Mouse (Mus musculus) thymus, adult 2 months (tissue): Measurements from ENCODE around the gene Igfbp2. TPM values are rescaled to one million over a fixed set of nuclear protein-coding genes. Genes with fewer than 3 reads are reported as not detected.

Experiments used
- DNase-seq: peaks from one replicate; pipeline ENCODE4 v3.0.0; 2021
- H3K27ac ChIP-seq: fragments of 200-500 bp; 2 replicates; pipeline ENCODE4 v1.5.1; 2012; ENCODE audit warnings: low read length, control low read depth; ENCODE audit not compliant: control insufficient read depth, insufficient read depth
- H3K27me3 ChIP-seq: fragments of 200-500 bp; 2 replicates; pipeline ENCODE4 v1.6.1; 2012; ENCODE audit warnings: mild to moderate bottlenecking, low read length, moderate library complexity, mixed read lengths; ENCODE audit not compliant: control insufficient read depth, insufficient read depth
- H3K36me3 ChIP-seq: fragments of 200-500 bp; 2 replicates; pipeline ENCODE4 v1.6.1; 2012; ENCODE audit warnings: mild to moderate bottlenecking, low read length, moderate library complexity; ENCODE audit not compliant: control insufficient read depth, insufficient read depth
- H3K4me1 ChIP-seq: fragments of 200-500 bp; replicated peaks from 2 replicates; pipeline ENCODE4 v1.6.1; 2012; ENCODE audit warnings: low read length; ENCODE audit not compliant: control insufficient read depth, insufficient read depth
- H3K4me3 ChIP-seq: fragments of 200-500 bp; 2 replicates; pipeline ENCODE4 v1.5.1; 2012; ENCODE audit warnings: mild to moderate bottlenecking, low read length, control low read depth, moderate library complexity; ENCODE audit not compliant: control insufficient read depth, insufficient read depth
- CTCF ChIP-seq: fragments of 200-500 bp; IDR thresholded peaks from 2 replicates; pipeline ENCODE4 v1.5.1; 2012; ENCODE audit warnings: mild to moderate bottlenecking, control low read depth, low read length, moderate library complexity, borderline replicate concordance; ENCODE audit not compliant: control insufficient read depth, poor library complexity, insufficient read depth; ENCODE audit errors: extremely low read depth
- POLR2A ChIP-seq: fragments of 200-500 bp; IDR thresholded peaks from 2 replicates; pipeline ENCODE4 v1.6.1; 2012; ENCODE audit warnings: mild to moderate bottlenecking, low read length, control low read depth, moderate library complexity; ENCODE audit not compliant: control insufficient read depth, poor library complexity, insufficient read depth; ENCODE audit errors: extremely low read depth
- WGBS: fragments of 180-500 bp; shearing (Covaris S2); methylation state at CpG from one replicate; pipeline ENCODE4 v1.1.7; 2018; 5-methylcytosine and 5-hydroxymethylcytosine counted together
- polyA plus RNA-seq: library from polyadenylated mRNA; depleted of rRNA; stranded (reverse); fragments of >200 nt; gene quantifications from 2 replicates; pipeline ENCODE4 v1.2.3, GENCODE M21; 2012

Gene Igfbp2
- polyA plus RNA-seq, 1 experiment: 13.3 TPM

GRCm38 (mm10) chr1:72805476-72806043 lies 18.7 kb upstream of the Igfbp2 start:
- Histone ChIP-seq H3K27me3 (no peaks in the 10 kb centered on the region), H3K27ac (no peak overlapping the region), H3K4me3 (no peak overlapping the region), H3K4me1 (no peaks in the 10 kb centered on the region), H3K36me3 (no peaks in the 10 kb centered on the region)
- TF ChIP-seq POLR2A (no peak), CTCF (no peak)
- WGBS: 63% methylated on average over 4 of the region's 4 CpGs
- DNase-seq: no peak

- H3K27ac ChIP-seq: no peak overlapping the region
- no peaks in the 10 kb centered on the region for H3K27me3 ChIP-seq
- no peak for DNase-seq
- H3K4me1 ChIP-seq: no peaks in the 10 kb centered on the region
- H3K36me3 ChIP-seq: no peaks in the 10 kb centered on the region
- TF ChIP-seq POLR2A: no peak
- no peak for TF ChIP-seq CTCF
- no peak overlapping the region for H3K4me3 ChIP-seq
- WGBS: 69% methylated on average over 11 of the region's 11 CpGs
Measured at GRCm38 (mm10) chr1:72806044-72806584, 18.2 kb upstream of the Igfbp2 start.

GRCm38 (mm10) chr1:72809304-72809703 lies 15.0 kb upstream of the Igfbp2 start:
- no peak for TF ChIP-seq CTCF
- 97% methylated on average over 7 of the region's 7 CpGs for WGBS
- DNase-seq: no peak
- Histone ChIP-seq H3K36me3 (no peaks in the 10 kb centered on the region), H3K27me3 (no peaks in the 10 kb centered on the region), H3K4me3 (no peak overlapping the region), H3K4me1 (no peaks in the 10 kb centered on the region), H3K27ac (no peak overlapping the region)

- DNase-seq: no peak
- Histone ChIP-seq H3K4me3 (no peak overlapping the region), H3K27ac (no peak overlapping the region), H3K36me3 (no peaks in the 10 kb centered on the region), H3K27me3 (no peaks in the 10 kb centered on the region), H3K4me1 (no peaks in the 10 kb centered on the region)
- TF ChIP-seq CTCF (no peak), POLR2A (no peak)
- 92% methylated on average over 7 of the region's 7 CpGs for WGBS
Measured at GRCm38 (mm10) chr1:72809951-72810675, 14.2 kb upstream of the Igfbp2 start.

GRCm38 (mm10) chr1:72811061-72811460 lies 13.2 kb upstream of the Igfbp2 start:
- TF ChIP-seq CTCF (no peak), POLR2A (no peak)
- Histone ChIP-seq H3K27ac (no peak overlapping the region), H3K36me3 (no peaks in the 10 kb centered on the region), H3K27me3 (no peaks in the 10 kb centered on the region), H3K4me3 (no peak overlapping the region), H3K4me1 (no peaks in the 10 kb centered on the region)
- no peak for DNase-seq
- 93% methylated on average over 3 of the region's 3 CpGs for WGBS

- no peaks in the 10 kb centered on the region for H3K27me3 ChIP-seq
- 82% methylated on average over 5 of the region's 5 CpGs for WGBS
- no peak overlapping the region for H3K4me3 ChIP-seq
- TF ChIP-seq POLR2A: no peak
- TF ChIP-seq CTCF: no peak
- H3K4me1 ChIP-seq: no peaks in the 10 kb centered on the region
- H3K27ac ChIP-seq: no peak overlapping the region
- no peaks in the 10 kb centered on the region for H3K36me3 ChIP-seq
- DNase-seq: no peak
Measured at GRCm38 (mm10) chr1:72813089-72813638, 11.1 kb upstream of the Igfbp2 start.
